Mouse (Mus musculus): Measurements from ENCODE around the gene Gpx8. TPM values are rescaled to one million over a fixed set of nuclear protein-coding genes. Genes with fewer than 3 reads are reported as not detected.

Gene Gpx8
- total and polyA plus RNA-seq, 3 experiments, result not detected

- DNase-seq (ENCODE audit: low read depth, low spot score), result no peak
- H3K27me3 ChIP-seq (ENCODE audit: control insufficient read depth in 1 of 2, insufficient read depth in 2 of 2, low read length in 2 of 2), result peaks cover 4 to 9% of the 10 kb centered on the region in 2 experiments
- H3K9me3 ChIP-seq (replicated peaks; ENCODE audit: insufficient read depth, low read length), result no peaks in the 10 kb centered on the region
- no peaks in the 10 kb centered on the region for H3K79me2 ChIP-seq (ENCODE audit: control insufficient read depth, insufficient read depth, low read length, poor library complexity)
- H3K27ac ChIP-seq (ENCODE audit: control insufficient read depth, low read depth, low read length), result no peak overlapping the region
- TF ChIP-seq ZKSCAN1 (IDR thresholded peaks at IDR 0.05; ENCODE audit: low read depth, low read length), result no peak
- no peak for TF ChIP-seq KAT2A (conservative IDR thresholded peaks at IDR 0.05; ENCODE audit: low read depth, low read length)
- TF ChIP-seq POLR2A (IDR thresholded peaks at IDR 0.05; ENCODE audit: control insufficient read depth in 1 of 2, insufficient read depth in 1 of 2, low read depth in 1 of 2, low read length in 2 of 2, poor library complexity in 1 of 2), result no peak
- TF ChIP-seq TCF12 (IDR thresholded peaks at IDR 0.05; ENCODE audit: low read depth, low read length), result no peak
- TF ChIP-seq NRF1 (IDR thresholded peaks at IDR 0.05; ENCODE audit: insufficient read depth, low read depth, low read length, poor library complexity, severe bottlenecking), result no peak
- no peak for TF ChIP-seq ZMIZ1 (IDR thresholded peaks at IDR 0.05; ENCODE audit: low read depth, low read length)
- no peak for TF ChIP-seq NELFE (IDR thresholded peaks at IDR 0.05; ENCODE audit: low read depth, low read length)
- TF ChIP-seq MYC (IDR thresholded peaks at IDR 0.05; ENCODE audit: low read depth, low read length), result no peak
- TF ChIP-seq SMC3 (IDR thresholded peaks at IDR 0.05; ENCODE audit: low read depth, low read length), result no peak
- TF ChIP-seq MYB (IDR thresholded peaks at IDR 0.05; ENCODE audit: low read depth, low read length), result no peak
- TF ChIP-seq SIN3A (IDR thresholded peaks at IDR 0.05; ENCODE audit: low read length), result no peak
- no peak overlapping the region for H3K4me3 ChIP-seq (ENCODE audit: control insufficient read depth in 1 of 2, insufficient read depth in 1 of 2, low read depth in 2 of 2, low read length in 2 of 2)
- no peaks in the 10 kb centered on the region for H3K36me3 ChIP-seq (ENCODE audit: control insufficient read depth in 1 of 2, insufficient read depth in 2 of 2, low read length in 2 of 2)
- H3K9ac ChIP-seq (ENCODE audit: control insufficient read depth, low read depth, low read length, poor library complexity, severe bottlenecking), result no peak overlapping the region
- no peaks in the 10 kb centered on the region for H3K4me1 ChIP-seq (ENCODE audit: control insufficient read depth in 1 of 2, insufficient read depth in 2 of 2, low read length in 2 of 2)
Measured at GRCm38 (mm10) chr13:113047647-113048046, 1.4 kb upstream of the Gpx8 start.

DNA sequence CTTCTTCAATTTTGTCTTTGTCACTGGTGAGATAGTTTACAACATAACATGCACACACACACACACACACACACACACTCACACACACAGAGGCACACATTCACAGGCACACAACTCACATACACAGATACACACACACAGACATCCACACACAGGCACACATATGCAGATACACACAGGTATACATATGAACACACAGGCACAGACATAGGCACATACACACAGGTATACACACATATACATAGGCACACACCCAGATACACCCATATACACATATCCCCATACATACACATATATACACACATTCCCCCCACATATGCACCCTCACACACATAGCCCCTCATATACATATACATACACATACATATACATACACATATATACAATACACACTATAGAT, 808 bp upstream of the Gpx8 start:
- no peak for TF ChIP-seq MYB (IDR thresholded peaks at IDR 0.05; ENCODE audit: low read depth, low read length)
- no peak for TF ChIP-seq RCOR1 (IDR thresholded peaks at IDR 0.05; ENCODE audit: low read depth, low read length)
- TF ChIP-seq MAFK (IDR thresholded peaks at IDR 0.05; ENCODE audit: borderline replicate concordance, low read depth, low read length), result no peak
- no peak for TF ChIP-seq ZC3H11A (IDR thresholded peaks at IDR 0.05; ENCODE audit: low read depth, low read length)
- no peak for TF ChIP-seq ZKSCAN1 (IDR thresholded peaks at IDR 0.05; ENCODE audit: low read depth, low read length)
- no peak for TF ChIP-seq POLR2AphosphoS5 (IDR thresholded peaks at IDR 0.05; ENCODE audit: borderline replicate concordance, low read depth, low read length)
- TF ChIP-seq GABPA (IDR thresholded peaks at IDR 0.05; ENCODE audit: low read depth, low read length), result no peak
- no peak for TF ChIP-seq POLR2AphosphoS2 (IDR thresholded peaks at IDR 0.05; ENCODE audit: low read length)
- TF ChIP-seq TAL1 (IDR thresholded peaks at IDR 0.05; ENCODE audit: low read length), result no peak
- no peak for TF ChIP-seq NELFE (IDR thresholded peaks at IDR 0.05; ENCODE audit: low read depth, low read length)
- H3K4me3 ChIP-seq (ENCODE audit: control insufficient read depth in 1 of 2, insufficient read depth in 1 of 2, low read depth in 2 of 2, low read length in 2 of 2), result no peak overlapping the region

More for the DNA sequence above, 808 bp upstream of the Gpx8 start:
- peaks cover 4 to 9% of the 10 kb centered on the region in 2 experiments for H3K27me3 ChIP-seq (ENCODE audit: control insufficient read depth in 1 of 2, insufficient read depth in 2 of 2, low read length in 2 of 2)
- H3K4me1 ChIP-seq (ENCODE audit: control insufficient read depth in 1 of 2, insufficient read depth in 2 of 2, low read length in 2 of 2), result no peaks in the 10 kb centered on the region
- no peaks in the 10 kb centered on the region for H3K9me3 ChIP-seq (replicated peaks; ENCODE audit: insufficient read depth, low read length)
- H3K36me3 ChIP-seq (ENCODE audit: control insufficient read depth in 1 of 2, insufficient read depth in 2 of 2, low read length in 2 of 2), result no peaks in the 10 kb centered on the region
- DNase-seq (ENCODE audit: low read depth, low spot score), result no peak
- no peak overlapping the region for H3K9ac ChIP-seq (ENCODE audit: control insufficient read depth, low read depth, low read length, poor library complexity, severe bottlenecking)
- H3K79me2 ChIP-seq (ENCODE audit: control insufficient read depth, insufficient read depth, low read length, poor library complexity), result no peaks in the 10 kb centered on the region
- H3K27ac ChIP-seq (ENCODE audit: control insufficient read depth, low read depth, low read length), result no peak overlapping the region

Data from MEL (cell line).